Mouse (Mus musculus) neural tube, embryonic 10.5 days (tissue): ENCODE measurements around the gene Plekhg5.

Experiments used
- DNase-seq: peaks from one replicate; pipeline ENCODE4 v3.0.0-alpha.2; 2017; ENCODE audit warnings: low spot score; ENCODE audit errors: extremely low spot score

Plekhg5 gene

DNA sequence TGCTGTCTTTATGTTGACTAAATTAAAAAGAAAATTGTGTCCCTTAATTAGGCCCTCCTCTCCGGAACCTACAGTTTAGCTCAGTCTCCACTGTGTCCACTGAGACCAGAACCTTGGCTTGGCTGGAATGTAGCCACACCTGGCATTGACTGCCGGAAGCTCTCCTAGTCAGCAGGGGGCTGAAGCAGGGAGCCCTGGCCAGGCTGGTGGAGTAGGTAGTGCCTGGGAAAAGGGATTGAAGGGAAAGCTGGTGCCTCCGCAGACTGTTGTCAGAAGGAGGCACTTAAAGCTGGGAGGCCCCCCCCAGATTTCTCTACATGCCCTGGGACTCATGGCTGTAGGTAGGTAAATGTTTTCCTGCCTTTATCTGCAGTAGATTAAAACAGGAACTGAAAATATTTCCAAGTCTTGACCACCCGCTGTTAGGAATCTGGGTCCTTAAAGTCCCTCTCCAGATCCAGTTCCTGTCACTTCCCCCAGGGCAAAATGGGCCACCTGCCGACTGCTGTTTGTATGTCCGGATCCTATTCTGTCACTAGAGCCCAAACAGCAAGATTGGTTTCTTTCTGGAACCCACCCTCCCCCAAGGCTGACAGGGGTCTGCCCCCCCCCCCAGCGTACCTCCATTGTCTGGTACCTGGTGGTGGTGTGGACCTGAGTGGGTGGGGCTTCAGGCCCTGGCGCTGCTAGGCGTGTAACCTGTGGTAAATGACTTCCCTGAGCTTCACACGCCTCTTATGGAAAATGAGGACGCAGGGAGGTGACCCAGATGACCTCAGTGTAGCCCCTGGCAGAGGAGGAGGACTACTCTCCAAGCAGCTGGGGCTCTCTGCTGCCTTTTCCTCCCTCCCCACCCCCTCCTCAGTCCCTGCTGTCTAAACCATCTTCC is 25.9 kb downstream of the Plekhg5 start:
- DNase-seq, result no peak

DNA sequence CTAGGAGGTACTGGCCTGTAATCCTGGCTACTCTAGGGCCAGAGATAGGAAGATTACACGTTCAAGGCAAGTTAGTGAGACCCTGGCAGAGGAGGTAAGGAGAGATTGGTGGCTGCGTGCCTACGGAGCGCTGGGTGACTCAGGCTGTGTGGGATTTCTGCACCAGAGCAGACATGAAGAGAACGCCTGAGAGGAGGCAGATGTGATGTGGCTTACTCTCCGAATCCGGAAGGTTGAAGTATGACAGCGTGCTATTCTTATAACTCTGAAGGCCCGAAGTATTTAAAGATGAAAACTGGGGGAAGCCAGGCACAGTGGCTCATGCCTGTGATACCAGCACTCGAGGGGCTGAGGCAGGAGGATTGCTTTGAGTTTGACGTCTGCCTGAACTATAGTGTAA is 28.2 kb downstream of the Plekhg5 start:
- DNase-seq, result no peak

GRCm38 (mm10) chr4:152101081-152101653 is 28.9 kb downstream of the Plekhg5 start:
- DNase-seq, result no peak

GRCm38 (mm10) chr4:152101921-152102320 is 29.6 kb downstream of the Plekhg5 start:
- no peak for DNase-seq

DNA sequence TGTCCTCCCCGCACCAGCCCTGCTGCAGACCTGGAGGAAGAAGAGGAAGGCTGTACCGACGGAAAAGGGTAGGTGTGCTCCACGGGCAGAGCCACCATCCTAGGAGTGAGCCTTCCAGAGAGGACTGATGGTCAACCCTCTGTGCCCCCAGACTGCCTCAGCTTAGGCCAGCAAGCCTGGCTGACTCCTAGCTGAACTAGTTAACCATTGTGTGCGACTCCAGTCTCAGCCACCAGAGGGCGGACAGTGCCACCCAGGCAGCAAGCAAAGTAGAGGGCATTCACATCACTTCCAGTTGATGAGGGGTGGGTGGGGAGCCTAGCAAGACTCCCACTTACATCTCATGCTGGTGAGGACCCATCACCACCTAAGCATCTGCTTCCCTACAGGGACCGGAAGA is 30.7 kb downstream of the Plekhg5 start:
- peak; percentile 69 for DNase-seq

DNA sequence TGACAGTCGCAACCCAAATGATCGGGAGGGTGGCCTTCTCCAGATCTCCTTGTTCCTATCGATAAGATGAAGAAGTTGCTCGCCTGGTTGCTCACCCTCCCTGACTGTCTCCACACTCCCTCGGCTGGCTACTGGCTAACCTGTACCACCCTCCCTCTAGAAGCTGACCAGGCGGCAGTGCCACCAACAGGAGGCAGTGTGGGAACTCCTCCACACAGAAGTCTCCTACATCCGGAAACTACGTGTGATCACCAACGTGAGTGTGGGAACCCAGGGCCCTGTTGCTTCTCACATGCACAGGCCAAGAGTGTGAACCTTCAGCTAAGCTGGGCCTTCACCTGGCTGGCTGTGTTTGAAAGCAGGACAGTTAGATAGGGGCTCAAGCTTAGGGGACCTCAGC is 34.4 kb downstream of the Plekhg5 start:
- peak; percentile 21 for DNase-seq

DNA sequence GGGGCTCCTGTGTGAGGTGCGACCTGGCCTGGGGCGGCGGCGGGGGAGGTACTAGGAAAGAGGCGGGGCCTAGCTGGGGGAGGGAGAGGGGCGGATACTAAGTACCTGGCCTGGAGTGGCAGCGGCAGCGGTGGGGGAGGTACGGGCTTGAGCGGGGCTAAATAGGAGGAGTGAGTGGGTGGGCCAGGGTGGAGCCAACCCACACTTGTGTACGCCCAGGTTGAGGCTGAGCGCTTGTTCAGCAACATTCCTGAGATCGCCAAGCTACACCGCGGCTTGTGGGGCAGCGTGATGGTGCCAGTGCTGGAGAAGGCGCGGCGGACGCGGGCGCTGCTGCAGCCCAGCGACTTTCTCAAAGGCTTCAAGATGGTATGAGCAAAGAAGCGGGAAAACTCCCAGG is 35.2 kb downstream of the Plekhg5 start:
- DNase-seq, result no peak

- DNase-seq, result peak; percentile 95
Observed at GRCm38 (mm10) chr4:152107971-152108509, 35.7 kb downstream of the Plekhg5 start.

DNA sequence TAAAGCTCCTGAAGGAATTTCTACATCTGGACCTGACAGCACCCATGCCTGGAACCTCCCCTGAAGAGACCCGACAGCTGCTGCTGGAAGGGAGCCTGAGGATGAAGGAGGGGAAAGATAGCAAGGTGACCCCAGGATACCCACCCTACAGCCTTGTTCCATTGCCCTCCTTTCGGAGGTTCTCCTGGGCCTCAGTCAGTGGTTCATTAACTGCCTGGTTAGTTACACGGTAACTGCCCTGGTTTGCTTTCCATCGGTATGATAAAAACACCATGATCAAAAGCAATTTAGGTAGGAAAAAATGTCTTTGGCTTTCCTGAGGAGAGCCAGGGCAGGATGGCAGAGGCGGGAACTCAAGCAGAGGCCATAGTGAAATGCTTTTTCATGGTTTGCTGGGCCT is 36.4 kb downstream of the Plekhg5 start:
- DNase-seq, result no peak

DNA sequence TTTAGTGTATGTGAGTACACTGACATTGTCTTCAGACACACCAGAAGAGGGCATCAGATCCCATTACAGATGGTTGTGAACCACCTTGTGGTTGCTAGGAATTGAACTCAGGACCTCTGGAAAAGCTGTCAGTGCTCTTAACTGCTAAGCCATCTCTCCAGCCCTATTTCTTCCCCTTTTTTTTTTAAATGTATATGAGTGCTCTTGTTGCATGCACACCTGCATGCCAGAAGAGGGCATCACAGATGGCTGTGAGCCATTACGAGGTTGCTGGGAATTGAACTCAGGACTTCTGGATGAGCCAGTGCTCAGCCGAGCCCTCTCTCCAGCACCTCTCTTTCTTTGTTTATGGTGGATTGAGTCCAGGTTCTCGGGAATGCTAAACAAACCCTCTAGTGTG is 37.2 kb downstream of the Plekhg5 start:
- DNase-seq, result no peak

- no peak for DNase-seq
Observed at GRCm38 (mm10) chr4:152110689-152111088, 38.4 kb downstream of the Plekhg5 start.

DNA sequence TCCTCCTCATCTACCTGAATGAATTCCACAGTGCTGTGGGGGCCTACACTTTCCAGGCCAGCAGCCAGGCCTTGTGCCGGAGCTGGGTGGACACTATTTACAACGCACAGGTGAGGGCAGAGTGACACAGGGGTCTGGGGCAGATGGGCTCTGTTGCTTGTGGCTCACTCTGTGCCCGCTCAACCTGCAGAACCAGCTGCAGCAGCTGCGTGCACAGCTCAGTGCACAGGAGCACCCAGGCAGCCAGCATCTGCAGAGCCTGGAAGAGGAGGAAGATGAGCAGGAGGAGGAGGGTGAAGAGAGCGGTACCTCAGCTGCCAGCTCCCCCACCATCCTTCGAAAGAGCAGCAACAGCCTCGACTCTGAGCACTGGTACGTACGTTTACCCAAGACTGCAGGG is 40.0 kb downstream of the Plekhg5 start:
- no peak for DNase-seq

DNA sequence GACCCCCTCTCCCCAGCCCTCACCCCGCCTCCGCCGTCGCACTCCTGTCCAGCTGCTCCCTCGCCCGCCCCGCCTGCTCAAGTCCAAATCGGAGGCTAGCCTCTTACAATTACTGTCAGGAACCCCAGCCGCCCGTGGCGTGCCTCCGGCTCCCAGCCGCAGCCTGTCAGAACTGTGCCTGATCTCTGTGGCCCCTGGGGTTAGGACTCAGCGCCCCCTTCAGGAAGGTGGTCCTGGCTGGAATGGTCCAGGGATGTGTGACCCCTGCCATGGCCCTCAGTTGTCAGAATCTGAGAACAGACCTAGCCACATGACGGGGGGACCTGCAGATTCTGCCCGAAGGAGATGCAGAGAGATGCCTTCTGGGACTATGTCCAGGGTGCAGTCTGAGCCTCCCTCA is 41.8 kb downstream of the Plekhg5 start:
- DNase-seq, result no peak

- peak; percentile 52 for DNase-seq
Observed at GRCm38 (mm10) chr4:152115921-152116612, 43.8 kb downstream of the Plekhg5 start, which contains the start of gene Tnfrsf25. TSS of gene Tnfrsf25 (plus strand) at chr4:152115934.

GRCm38 (mm10) chr4:152117538-152117937 is 45.2 kb downstream of the Plekhg5 start:
- DNase-seq, result no peak

GRCm38 (mm10) chr4:152119396-152120292 is 47.3 kb downstream of the Plekhg5 start:
- peak; percentile 72 for DNase-seq

DNA sequence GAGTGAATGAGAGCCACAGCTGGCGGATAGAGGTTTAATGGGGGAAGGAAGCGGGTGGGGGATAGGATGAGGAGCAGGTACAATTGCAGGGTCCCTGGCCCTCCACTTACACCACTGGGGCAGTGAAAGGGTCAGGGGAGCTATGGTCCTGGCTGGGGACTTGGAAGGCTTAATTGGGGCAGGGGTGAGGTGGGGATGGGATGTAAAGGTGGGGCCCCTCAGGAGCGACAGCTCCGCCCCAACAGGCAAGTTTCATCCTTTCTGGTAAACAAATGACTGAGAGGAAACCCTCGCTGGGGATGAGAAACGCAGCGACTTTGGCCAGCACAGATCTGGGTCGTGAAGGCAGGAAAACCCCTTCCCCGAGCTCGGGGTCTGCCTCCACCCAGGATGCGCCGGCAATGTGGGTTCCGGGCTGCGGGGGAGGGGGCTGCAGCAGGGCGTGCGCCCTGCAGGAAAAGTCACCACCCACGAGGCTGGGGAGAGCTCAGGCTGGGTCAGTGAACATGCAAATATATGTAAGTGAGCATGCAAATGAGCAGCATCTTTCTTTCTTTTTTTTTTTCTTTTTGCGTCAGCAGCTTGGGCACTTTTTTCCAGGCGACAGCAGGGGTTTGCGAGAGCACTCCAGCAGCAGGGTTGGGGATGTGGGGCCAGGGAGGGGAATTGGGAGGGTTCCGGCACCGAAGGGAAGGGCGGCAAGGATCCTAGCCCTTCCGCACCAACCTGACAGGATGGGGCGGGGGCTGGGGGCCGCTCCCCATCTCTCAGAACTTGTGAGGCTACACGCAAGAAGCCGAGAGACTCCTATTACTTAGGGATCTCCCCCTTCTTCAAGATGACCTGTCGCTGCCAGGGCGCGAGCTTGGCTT is 48.2 kb downstream of the Plekhg5 start:
- DNase-seq, result peak; percentile 48

DNA sequence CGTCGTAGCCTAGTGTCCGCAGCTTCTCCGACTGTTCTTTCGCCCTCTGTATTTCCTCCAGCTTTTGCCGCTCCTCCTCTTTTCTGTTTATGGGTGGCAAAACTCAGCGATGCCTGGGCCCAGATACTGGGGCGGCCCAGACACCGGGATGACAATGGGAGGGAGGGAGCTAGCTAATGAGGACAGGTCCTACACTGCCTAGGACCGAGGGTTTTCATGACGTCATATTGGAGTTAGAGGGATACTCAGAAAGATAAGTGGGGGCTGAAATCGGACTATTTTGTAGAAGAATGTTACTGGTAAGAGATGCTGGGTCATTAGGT is 48.8 kb downstream of the Plekhg5 start:
- no peak for DNase-seq

DNA sequence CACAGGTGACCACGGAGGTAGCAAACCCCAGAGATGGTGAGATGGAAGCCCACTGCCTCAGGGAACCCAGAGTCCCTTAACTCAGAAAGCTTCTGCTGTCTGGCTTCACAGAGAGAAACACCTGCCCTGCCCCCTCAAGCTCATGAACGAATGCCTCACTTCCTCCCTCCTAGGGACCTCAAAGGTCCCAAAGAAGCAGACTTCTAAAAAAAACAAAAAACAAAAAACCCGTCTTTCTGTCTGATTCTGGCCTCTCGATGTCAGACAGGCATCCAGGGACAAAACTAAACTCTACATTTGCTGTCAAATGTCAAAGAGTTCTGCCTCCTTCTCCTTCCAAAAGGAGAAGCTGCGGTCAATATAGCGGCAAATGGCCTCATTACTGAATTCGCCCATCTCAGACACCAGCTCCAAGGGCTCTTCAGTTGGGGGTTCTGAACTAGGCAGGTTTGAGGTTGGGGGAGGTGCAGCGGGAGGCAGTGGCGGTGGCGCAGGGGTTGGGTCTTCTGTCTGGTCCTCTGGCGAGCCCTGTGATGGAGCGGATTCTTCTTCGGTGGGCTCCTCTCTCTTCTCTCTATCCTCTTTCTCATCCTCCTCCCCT is 52.2 kb downstream of the Plekhg5 start:
- peak; percentile 26 for DNase-seq
